Mouse (Mus musculus) CH12.LX (cell line): ENCODE measurements around the gene Sft2d1. TPM values are rescaled to one million over a fixed set of nuclear protein-coding genes. Genes with fewer than 3 reads are reported as not detected.
A peak's percentile ranks its signal among the peaks of the same experiment; 100 is the strongest.

Source experiments
- DNase-seq: peaks from one replicate; pipeline ENCODE4 v3.0.0-alpha.2; 2013; ENCODE audit errors: extremely low read depth
- H3K27ac ChIP-seq: 2 replicates; pipeline ENCODE4 v1.5.1; 2012; ENCODE audit warnings: low read depth, mild to moderate bottlenecking, control low read depth, moderate library complexity; ENCODE audit not compliant: insufficient read depth
- H3K27me3 ChIP-seq: replicated peaks from 2 replicates; pipeline ENCODE3; 2012; ENCODE audit warnings: inconsistent platforms
- H3K36me3 ChIP-seq, 2 experiments: replicated peaks in 1 of 2; 2 replicates each; pipeline versions ENCODE3 to v1.6.1; 2012; ENCODE audit warnings: inconsistent platforms in 1 of 2, low read length in 1 of 2, mild to moderate bottlenecking in 1 of 2, mixed read lengths in 1 of 2, moderate library complexity in 1 of 2; ENCODE audit not compliant: control insufficient read depth in 1 of 2, insufficient read depth in 1 of 2
- H3K4me1 ChIP-seq, 2 experiments: 2 replicates each; pipeline ENCODE4 v1.6.1; 2012; ENCODE audit warnings: inconsistent platforms in 1 of 2, moderate library complexity in 1 of 2; ENCODE audit not compliant: insufficient read depth in 2 of 2, control insufficient read depth in 1 of 2
- H3K4me2 ChIP-seq: 2 replicates; pipeline ENCODE4 v1.6.1; 2012; ENCODE audit warnings: low read depth, mild to moderate bottlenecking, control low read depth; ENCODE audit not compliant: poor library complexity, insufficient read depth, severe bottlenecking
- H3K4me3 ChIP-seq, 3 experiments: fragments of 150-350 bp in 1 of 3; sonication (generic) in 1 of 3; replicated peaks in 1 of 3; 2 replicates each; pipeline versions ENCODE3 to v1.5.1; 2011 to 2012; ENCODE audit warnings: low read depth in 2 of 3, low read length in 2 of 3, mild to moderate bottlenecking in 2 of 3, moderate library complexity in 2 of 3, control low read depth in 1 of 3, improper control_type of control experiment in 1 of 3, inconsistent platforms in 1 of 3, mixed read lengths in 1 of 3; ENCODE audit not compliant: poor library complexity in 1 of 3
- H3K79me2 ChIP-seq: replicated peaks from 2 replicates; pipeline ENCODE4 v1.6.1; 2012; ENCODE audit warnings: mild to moderate bottlenecking, moderate library complexity; ENCODE audit not compliant: control insufficient read depth, poor library complexity, insufficient read depth, severe bottlenecking; ENCODE audit errors: extremely low read depth
- H3K9ac ChIP-seq: 2 replicates; pipeline ENCODE4 v1.6.1; 2012; ENCODE audit warnings: low read depth, mild to moderate bottlenecking, control low read depth, moderate library complexity; ENCODE audit not compliant: insufficient read depth
- H3K9me3 ChIP-seq: replicated peaks from 2 replicates; pipeline ENCODE3; 2012; ENCODE audit warnings: low read length, inconsistent platforms, mixed read lengths
- BHLHE40 ChIP-seq: IDR thresholded peaks from 2 replicates; pipeline ENCODE4 v1.6.1; 2011; ENCODE audit warnings: mild to moderate bottlenecking, low read depth, low read length, improper control_type of control experiment
- CTCF ChIP-seq, 2 experiments: IDR thresholded peaks in 1 of 2; conservative IDR thresholded peaks in 1 of 2; 2 replicates each; pipeline ENCODE4 v1.5.1; 2011 to 2012; ENCODE audit warnings: low read depth in 2 of 2, low read length in 2 of 2, improper control_type of control experiment in 1 of 2, inconsistent platforms in 1 of 2, mild to moderate bottlenecking in 1 of 2, moderate library complexity in 1 of 2
- ELF1 ChIP-seq: IDR thresholded peaks from 2 replicates; pipeline ENCODE4 v1.6.1; 2014; ENCODE audit warnings: low read depth, mild to moderate bottlenecking, inconsistent platforms, low read length, improper control_type of control experiment
- ETS1 ChIP-seq: conservative IDR thresholded peaks from 2 replicates; pipeline ENCODE4 v1.6.1; 2012; ENCODE audit warnings: low read depth, mild to moderate bottlenecking, inconsistent platforms, low read length, improper control_type of control experiment, moderate library complexity
- GABPA ChIP-seq: IDR thresholded peaks from 2 replicates; pipeline ENCODE4 v1.6.1; 2012; ENCODE audit warnings: low read depth, low read length, improper control_type of control experiment, inconsistent platforms; ENCODE audit not compliant: insufficient replicate concordance
- MAFK ChIP-seq: IDR thresholded peaks from 2 replicates; pipeline ENCODE4 v1.6.1; 2011; ENCODE audit warnings: low read length, improper control_type of control experiment; ENCODE audit not compliant: insufficient replicate concordance
- MAX ChIP-seq: IDR thresholded peaks from 2 replicates; pipeline ENCODE4 v1.6.1; 2011; ENCODE audit warnings: low read length, improper control_type of control experiment
- MAZ ChIP-seq: IDR thresholded peaks from 2 replicates; pipeline ENCODE4 v1.6.1; 2012; ENCODE audit warnings: low read depth, mild to moderate bottlenecking, inconsistent platforms, low read length, improper control_type of control experiment, moderate library complexity
- NELFE ChIP-seq: IDR thresholded peaks from 2 replicates; pipeline ENCODE4 v1.6.1; 2011; ENCODE audit warnings: low read depth, low read length, improper control_type of control experiment
- NRF1 ChIP-seq: IDR thresholded peaks from 2 replicates; pipeline ENCODE4 v1.6.1; 2014; ENCODE audit warnings: low read depth, mild to moderate bottlenecking, inconsistent platforms, low read length, improper control_type of control experiment, moderate library complexity
- SIN3A ChIP-seq: IDR thresholded peaks from 2 replicates; pipeline ENCODE4 v1.6.1; 2012; ENCODE audit warnings: low read length, improper control_type of control experiment, inconsistent platforms
- SMC3 ChIP-seq: IDR thresholded peaks from 2 replicates; pipeline ENCODE4 v1.6.1; 2011; ENCODE audit warnings: low read depth, low read length, improper control_type of control experiment
- dilution Hi-C: fragments of 300-500 bp; cut with MboI; formaldehyde crosslinking; loops from 2 replicates; pipeline ENCODE4 v1.14.3; 2020; ENCODE audit warnings: low sequenced_read_pairs; ENCODE audit not compliant: extremely low pct_unique_long_range_greater_than_20kb, extremely low pct_ligation_motif_present
- in situ Hi-C: fragments of 300-500 bp; cut with MboI; formaldehyde crosslinking; loops from 3 replicates; pipeline ENCODE4 v1.14.3; 2019; ENCODE audit warnings: low sequenced_read_pairs, low pct_ligation_motif_present, low pct_unique_long_range_greater_than_20kb, mixed read lengths
- polyA plus RNA-seq: library from polyadenylated mRNA; unstranded; fragments of >175 nt; gene quantifications from 2 replicates; pipeline ENCODE4 v1.2.1, GENCODE M21; 2012; ENCODE audit warnings: low read depth; ENCODE audit not compliant: insufficient read length
- total RNA-seq, 2 experiments: library from RNA; depleted of rRNA; stranded (reverse); fragments of 300-350 nt in 1 of 2; fragments of >200 nt in 1 of 2; gene quantifications; 2 replicates each; pipeline ENCODE4 v1.2.3; 2012 to 2014

The Sft2d1 gene
- total and polyA plus RNA-seq, 3 experiments: 71.7 to 121 (median 75.1) TPM

- peaks cover 2 to 40% of the 10 kb centered on the region in 2 experiments for H3K36me3 ChIP-seq
- H3K4me2 ChIP-seq: no peak overlapping the region
- peak; percentile 57 for DNase-seq
- no peaks in the 10 kb centered on the region for H3K9me3 ChIP-seq
- no peaks in the 10 kb centered on the region for H3K27me3 ChIP-seq
- dilution Hi-C loops: no loop called here
- in situ Hi-C loops: no loop called here
- H3K4me3 ChIP-seq: no peak overlapping the region
- TF ChIP-seq BHLHE40 (peak; percentile 43; the same call in 1 of the 2 replicates), NELFE (no peak)
- H3K27ac ChIP-seq: no peak overlapping the region
- peaks cover 3 to 56% of the 10 kb centered on the region in 2 experiments; a peak in 3 of 4 replicates for H3K4me1 ChIP-seq
- no peak overlapping the region for H3K9ac ChIP-seq
- H3K79me2 ChIP-seq: no peaks in the 10 kb centered on the region
Observed at GRCm38 (mm10) chr17:8297746-8298145, 13.2 kb upstream of the Sft2d1 start.

DNA sequence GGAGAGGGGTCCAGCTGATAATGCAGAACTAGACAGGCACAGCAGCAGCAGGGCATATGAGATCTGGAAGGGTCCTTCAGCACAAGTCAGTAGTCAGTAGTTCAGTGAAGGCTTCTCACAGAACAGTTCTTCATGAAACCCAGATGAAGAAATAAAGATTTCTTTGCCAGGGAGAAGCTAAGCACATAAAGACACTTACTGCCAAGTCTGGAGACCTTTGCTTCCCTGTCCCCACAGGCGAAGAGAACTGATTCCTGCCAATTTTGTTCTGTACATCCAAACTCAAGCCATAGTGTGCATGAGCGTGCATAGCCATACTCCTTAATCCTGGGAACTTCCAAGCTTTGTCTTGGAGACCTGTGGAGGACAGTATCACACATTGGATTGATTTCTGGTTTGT, 12.6 kb upstream of the Sft2d1 start:
- Histone ChIP-seq H3K79me2 (no peaks in the 10 kb centered on the region), H3K36me3 (peaks cover 2 to 36% of the 10 kb centered on the region in 2 experiments), H3K4me2 (no peak overlapping the region), H3K4me1 (peaks cover 3 to 61% of the 10 kb centered on the region in 2 experiments; a peak in 3 of 4 replicates), H3K9ac (no peak overlapping the region), H3K27me3 (no peaks in the 10 kb centered on the region)
- in situ Hi-C loops: no loop called here
- no peak for TF ChIP-seq MAFK
- TF ChIP-seq, all 38 proteins: peak for 0
- H3K4me3 ChIP-seq: no peak overlapping the region
- no peaks in the 10 kb centered on the region for H3K9me3 ChIP-seq
- no peak for DNase-seq
- no peak overlapping the region for H3K27ac ChIP-seq
- dilution Hi-C loops: no loop called here

GRCm38 (mm10) chr17:8299524-8299923, 11.4 kb upstream of the Sft2d1 start:
- no peaks in the 10 kb centered on the region for H3K27me3 ChIP-seq
- in situ Hi-C loops: no loop called here
- peaks cover 3 to 64% of the 10 kb centered on the region in 2 experiments; a peak in 3 of 4 replicates for H3K4me1 ChIP-seq
- dilution Hi-C loops: no loop called here
- TF ChIP-seq NRF1 (no peak), CTCF (conservative IDR thresholded peaks at IDR 0.05 in 1 of 2, IDR thresholded peaks at IDR 0.05 in 1 of 2; ENCODE audit: low read depth in 2 of 2, low read length in 2 of 2) (no peak), MAZ (no peak), GABPA (no peak), SMC3 (no peak), SIN3A (no peak), MAX (no peak), ETS1 (no peak), ELF1 (no peak)
- no peaks in the 10 kb centered on the region for H3K79me2 ChIP-seq
- peaks cover 0 to 27% of the 10 kb centered on the region in 2 experiments for H3K36me3 ChIP-seq
- H3K9ac ChIP-seq: no peak overlapping the region
- DNase-seq: no peak
- H3K4me3 ChIP-seq: no peak overlapping the region
- H3K4me2 ChIP-seq: no peak overlapping the region
- no peaks in the 10 kb centered on the region for H3K9me3 ChIP-seq
- H3K27ac ChIP-seq: no peak overlapping the region
